Mouse (Mus musculus) heart, adult 10 weeks (tissue): ENCODE results near the gene Clec16a. TPM values are rescaled to one million over a fixed set of nuclear protein-coding genes. Genes with fewer than 3 reads are reported as not detected.

Experiments used
- polyA plus RNA-seq: library from polyadenylated mRNA; stranded (reverse); fragments of 350-450 nt; fragmentation: Illumina TruSeq; extraction: RNeasy Lipid Tissue Mini Kit (QIAGEN cat#74804); gene quantifications from one replicate; pipeline ENCODE4 v1.2.3, GENCODE M21; 2014; ENCODE audit warnings: low read depth, low replicate concordance

The Clec16a gene
- 37.5 TPM for polyA plus RNA-seq

DNA sequence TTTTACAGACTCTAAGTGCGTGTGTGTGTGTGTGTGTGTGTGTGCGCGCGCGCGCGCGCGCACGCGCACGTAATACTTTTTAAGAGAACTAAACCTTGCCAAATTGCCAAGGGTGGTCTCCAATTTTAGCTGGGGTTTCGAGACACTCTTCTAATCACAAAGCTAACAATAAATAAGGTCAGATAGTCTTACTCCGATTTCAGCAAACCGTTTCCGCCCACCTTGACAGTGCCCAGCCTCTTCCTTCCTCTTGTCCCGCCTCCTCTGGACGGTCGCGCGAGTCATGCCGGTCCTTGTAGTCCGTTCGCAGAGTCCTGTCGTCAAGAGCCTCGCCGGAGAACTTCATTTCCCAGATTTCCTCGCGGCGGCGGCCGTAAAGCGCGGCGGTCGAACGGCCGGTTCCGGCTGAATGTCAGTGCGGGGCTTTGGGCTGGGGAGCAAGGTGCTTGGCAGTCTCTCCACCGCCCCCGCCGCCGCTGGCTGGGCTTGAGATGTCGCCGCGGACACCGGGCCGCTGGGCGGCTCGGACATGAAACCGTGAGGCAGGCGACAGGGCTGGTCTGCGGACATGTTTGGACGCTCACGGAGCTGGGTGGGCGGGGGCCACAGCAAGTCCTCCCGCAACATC, at the start of gene Clec16a:
Gene Clec16a, plus strand, starts transcription at position 345 of the 628 bp plus-strand sequence.

DNA sequence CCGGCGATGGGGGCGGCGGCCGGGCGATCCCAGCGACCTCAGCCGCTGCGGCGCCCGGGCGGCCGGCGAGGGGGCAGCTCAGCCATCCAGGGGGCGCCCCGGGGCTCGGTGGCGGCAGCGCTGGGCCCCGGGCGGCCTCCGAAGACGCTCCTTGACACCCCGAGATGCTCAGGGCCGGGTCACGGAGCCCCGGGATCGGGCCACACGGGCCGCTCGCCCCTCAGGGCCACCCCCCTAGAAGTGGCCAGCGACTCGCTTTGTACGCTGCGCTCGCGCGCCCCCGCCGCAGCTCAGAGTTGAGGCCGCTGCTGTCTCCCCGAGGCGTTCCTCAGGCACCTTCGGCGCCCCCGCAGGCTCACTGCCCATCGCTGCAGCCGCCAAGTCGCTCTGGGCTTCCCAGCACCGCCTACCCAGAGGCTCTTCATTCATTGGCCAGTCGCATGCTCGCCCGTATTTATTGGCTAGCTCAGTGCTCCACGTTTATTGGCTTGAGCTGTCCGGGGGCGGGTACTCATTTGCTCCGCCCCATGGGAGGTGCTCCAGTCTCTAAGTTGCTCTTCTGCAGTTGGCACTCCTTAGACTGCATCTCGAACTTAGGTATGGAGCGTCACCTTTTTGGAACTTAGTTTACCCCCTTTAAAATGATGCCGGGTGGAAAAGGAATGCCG, 2.3 kb upstream of the Clec16a start, which contains the start of gene Dexi:
Gene Dexi, minus strand, starts transcription at position 357 of the 668 bp plus-strand sequence.

DNA sequence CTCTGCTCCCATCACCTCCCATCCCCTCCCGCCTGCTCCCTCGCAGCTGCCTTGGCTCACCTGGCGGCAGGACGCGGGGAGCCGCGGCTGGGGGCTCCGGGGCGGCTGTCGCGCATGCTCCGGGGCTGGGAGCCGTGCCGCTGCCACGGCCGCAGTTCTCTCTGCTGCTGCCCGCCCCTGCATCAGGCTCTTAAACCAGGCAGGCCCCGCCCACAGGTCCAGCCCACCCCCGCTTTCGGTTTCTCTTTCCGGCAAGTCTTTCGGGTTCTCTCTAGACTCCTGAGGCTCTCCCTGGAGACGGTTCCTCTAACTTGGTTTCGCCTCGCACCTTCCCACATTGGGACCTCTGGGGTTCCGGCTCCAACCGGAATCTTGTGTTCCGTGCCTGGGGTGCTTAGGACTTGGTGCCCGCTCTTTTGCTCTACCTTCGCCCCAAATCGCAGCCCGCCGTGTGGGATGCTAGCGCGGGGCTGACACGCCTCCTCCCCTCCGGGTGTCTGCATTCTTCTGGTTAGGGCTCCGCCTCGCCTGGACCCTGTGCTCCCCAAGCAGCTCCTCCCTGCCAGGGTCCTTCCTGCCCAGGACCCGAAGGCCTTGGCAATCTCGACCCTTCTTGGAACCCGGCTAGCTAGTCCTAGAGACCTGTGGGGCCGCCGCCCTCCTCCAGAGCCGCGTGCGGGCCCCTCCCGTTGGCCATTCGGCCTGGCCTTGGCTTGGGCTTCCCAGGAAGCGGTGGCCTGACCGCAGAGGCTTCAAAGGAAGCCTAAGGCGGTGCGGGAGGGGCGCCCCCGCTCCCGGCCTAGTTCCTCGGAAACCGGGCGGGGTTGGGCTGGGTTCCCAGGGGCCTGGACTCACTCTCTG, 240.5 kb downstream of the Clec16a start, which contains the start of gene Socs1:
Gene Socs1, minus strand, starts transcription at position 166 of the 861 bp plus-strand sequence.

GRCm38 (mm10) chr16:10788271-10788670, 243.1 kb downstream of the Clec16a start, which contains the start of gene Tnp2:
Gene Tnp2 (minus strand): TSS chr16:10788660.

DNA sequence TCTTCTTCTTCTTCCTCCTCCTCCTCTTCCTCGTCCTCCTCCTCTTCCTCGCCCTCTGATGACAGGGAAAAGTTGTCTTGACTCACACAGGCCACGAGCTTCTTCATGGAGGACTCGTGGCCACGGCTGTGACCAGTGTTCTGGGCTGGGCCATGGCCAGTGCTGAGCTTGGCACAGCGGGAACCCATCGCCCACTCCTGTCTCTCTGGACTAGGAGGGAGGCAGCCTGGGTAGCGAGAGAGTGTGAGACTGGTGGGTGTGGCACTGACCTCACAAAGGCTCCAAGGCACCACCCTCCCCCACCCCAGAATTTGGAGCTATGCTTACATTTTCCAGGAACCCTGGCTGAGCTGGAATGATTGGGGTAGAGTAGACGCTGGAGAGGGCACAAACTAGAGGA, 245.6 kb downstream of the Clec16a start, which contains the start of gene Prm3:
Gene Prm3, minus strand, starts transcription at position 213 of the 400 bp plus-strand sequence.

Other genes starting within 250 kb of the Clec16a start
- 50.1 TPM for gene Emp2, start 231.4 kb upstream of the Clec16a start, polyA plus RNA-seq
- gene Tekt5, start 149.8 kb upstream of the Clec16a start, polyA plus RNA-seq: not detected
- 10.9 TPM for gene Nubp1, start 133.4 kb upstream of the Clec16a start, polyA plus RNA-seq
- 0.55 TPM for gene Tvp23a, start 98.0 kb upstream of the Clec16a start, polyA plus RNA-seq
- gene Ciita, start 65.3 kb upstream of the Clec16a start, polyA plus RNA-seq: 0.45 TPM
- gene Dexi, start 2.3 kb upstream of the Clec16a start, polyA plus RNA-seq: 33.8 TPM
- gene Socs1, start 240.2 kb downstream of the Clec16a start, polyA plus RNA-seq: 0.52 TPM
- not detected for gene Tnp2, start 243.3 kb downstream of the Clec16a start, polyA plus RNA-seq
- not detected for gene Prm3, start 245.6 kb downstream of the Clec16a start, polyA plus RNA-seq